Mouse (Mus musculus) MEL (cell line): Measurements from ENCODE around the gene Rmdn2.

Source experiments
- CTCF ChIP-seq, 3 experiments: IDR thresholded peaks in 2 of 3; conservative IDR thresholded peaks in 1 of 3; 2 replicates each; pipeline ENCODE4 v1.5.1; 2011 to 2012; ENCODE audit warnings: low read length in 3 of 3, low read depth in 2 of 3, mild to moderate bottlenecking in 2 of 3, improper control_type of control experiment in 1 of 3, inconsistent platforms in 1 of 3, mixed read lengths in 1 of 3, moderate library complexity in 1 of 3; ENCODE audit not compliant: control insufficient read depth in 1 of 3, insufficient read depth in 1 of 3, poor library complexity in 1 of 3, severe bottlenecking in 1 of 3
- E2F4 ChIP-seq: IDR thresholded peaks from 2 replicates; pipeline ENCODE4 v1.6.1; 2011; ENCODE audit warnings: low read depth, low read length, improper control_type of control experiment, borderline replicate concordance
- ELF1 ChIP-seq: IDR thresholded peaks from 2 replicates; pipeline ENCODE4 v1.6.1; 2014; ENCODE audit warnings: low read depth, mild to moderate bottlenecking, inconsistent platforms, low read length, improper control_type of control experiment, moderate library complexity
- GATA1 ChIP-seq: IDR thresholded peaks from 2 replicates; pipeline ENCODE4 v1.6.1; 2011; ENCODE audit warnings: low read depth, low read length, improper control_type of control experiment
- HCFC1 ChIP-seq: IDR thresholded peaks from 2 replicates; pipeline ENCODE4 v1.6.1; 2012; ENCODE audit warnings: low read depth, mild to moderate bottlenecking, inconsistent platforms, low read length, improper control_type of control experiment, moderate library complexity
- MAX ChIP-seq: IDR thresholded peaks from 2 replicates; pipeline ENCODE4 v1.6.1; 2011; ENCODE audit warnings: low read length, improper control_type of control experiment
- MYC ChIP-seq: IDR thresholded peaks from 2 replicates; pipeline ENCODE4 v1.6.1; 2011; ENCODE audit warnings: low read depth, mild to moderate bottlenecking, low read length, improper control_type of control experiment, moderate library complexity
- POLR2A ChIP-seq, 2 experiments: IDR thresholded peaks; 2 replicates each; pipeline ENCODE4 v1.6.1; 2011 to 2012; ENCODE audit warnings: low read length in 2 of 2, mild to moderate bottlenecking in 2 of 2, control low read depth in 1 of 2, improper control_type of control experiment in 1 of 2, low read depth in 1 of 2, moderate library complexity in 1 of 2; ENCODE audit not compliant: control insufficient read depth in 1 of 2, insufficient read depth in 1 of 2, poor library complexity in 1 of 2
- RAD21 ChIP-seq: IDR thresholded peaks from 2 replicates; pipeline ENCODE4 v1.6.1; 2011; ENCODE audit warnings: mild to moderate bottlenecking, low read depth, low read length, improper control_type of control experiment
- SMC3 ChIP-seq: IDR thresholded peaks from 2 replicates; pipeline ENCODE4 v1.6.1; 2011; ENCODE audit warnings: low read depth, low read length, improper control_type of control experiment
- TAL1 ChIP-seq: IDR thresholded peaks from 2 replicates; pipeline ENCODE4 v1.6.1; 2012; ENCODE audit warnings: mild to moderate bottlenecking, inconsistent platforms, low read length, moderate library complexity, mixed read lengths
- ZKSCAN1 ChIP-seq: IDR thresholded peaks from 2 replicates; pipeline ENCODE4 v1.6.1; 2012; ENCODE audit warnings: low read depth, mild to moderate bottlenecking, inconsistent platforms, low read length, improper control_type of control experiment, moderate library complexity
- ZMIZ1 ChIP-seq: IDR thresholded peaks from 2 replicates; pipeline ENCODE4 v1.6.1; 2012; ENCODE audit warnings: low read depth, mild to moderate bottlenecking, inconsistent platforms, low read length, improper control_type of control experiment, moderate library complexity
- ZNF384 ChIP-seq: IDR thresholded peaks from 2 replicates; pipeline ENCODE4 v1.6.1; 2012; ENCODE audit warnings: low read depth, mild to moderate bottlenecking, inconsistent platforms, low read length, improper control_type of control experiment

DNA sequence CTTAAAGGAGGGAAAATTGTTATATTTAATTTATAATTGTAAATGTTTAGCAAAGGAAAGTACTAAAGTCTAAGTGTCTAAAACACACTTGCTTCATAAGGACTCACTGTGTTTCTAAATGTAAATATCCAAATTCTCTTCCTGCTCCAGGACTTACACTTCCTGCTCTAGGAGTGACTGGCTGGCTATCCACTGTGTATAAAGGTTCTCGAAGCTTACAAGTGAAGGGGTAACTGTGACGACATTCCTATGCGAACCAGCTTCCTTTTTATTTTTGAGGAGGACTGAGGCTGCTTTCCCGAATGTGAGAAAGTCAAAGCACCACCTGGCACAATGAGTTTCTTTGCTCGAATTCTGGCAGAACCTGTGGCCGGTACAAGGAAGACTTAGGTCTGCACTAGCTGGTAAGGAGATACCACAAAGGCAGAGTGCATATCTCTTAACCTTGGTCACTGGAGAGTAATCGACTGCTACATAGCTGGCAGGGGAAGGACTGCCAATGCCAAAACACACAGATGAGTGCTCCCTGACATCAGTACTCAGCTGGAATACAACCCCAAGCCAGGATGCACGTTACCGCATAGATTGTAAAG, 1.4 kb upstream of the Rmdn2 start:
- no peak for TF ChIP-seq MAX
- TF ChIP-seq ZMIZ1 = no peak
- no peak for TF ChIP-seq ZNF384
- TF ChIP-seq E2F4 = no peak
- no peak for TF ChIP-seq POLR2A (IDR thresholded peaks at IDR 0.05; ENCODE audit: control insufficient read depth in 1 of 2, insufficient read depth in 1 of 2, low read depth in 1 of 2, low read length in 2 of 2, poor library complexity in 1 of 2)
- TF ChIP-seq TAL1 = no peak
- TF ChIP-seq HCFC1 = no peak
- no peak for TF ChIP-seq MYC
- TF ChIP-seq SMC3 = no peak
- no peak for TF ChIP-seq CTCF (IDR thresholded peaks at IDR 0.05 in 2 of 3, conservative IDR thresholded peaks at IDR 0.05 in 1 of 3; ENCODE audit: control insufficient read depth in 1 of 3, insufficient read depth in 1 of 3, low read depth in 2 of 3, low read length in 3 of 3, poor library complexity in 1 of 3, severe bottlenecking in 1 of 3)
- no peak for TF ChIP-seq ZKSCAN1
- TF ChIP-seq GATA1 = no peak
- TF ChIP-seq RAD21 = no peak
- TF ChIP-seq ELF1 = no peak
